Mouse (Mus musculus): ENCODE results near the gene Kcnh7.

The Kcnh7 gene

GRCm38 (mm10) chr2:62644891-62645290, 539.2 kb downstream of the Kcnh7 start:
- no peak for DNase-seq

Data from cerebellum, postnatal 14 days (tissue).